Mouse (Mus musculus) G1E (cell line): ENCODE results near the gene Zfp579. TPM values are rescaled to one million over a fixed set of nuclear protein-coding genes. Genes with fewer than 3 reads are reported as not detected.

ENCODE experiments used
- ATAC-seq: 2 replicates; pipeline ENCODE4 v1.8.0; 2016; ENCODE audit warnings: mild to moderate bottlenecking; ENCODE audit not compliant: insufficient number of reproducible peaks, poor library complexity, low FRiP score, severe bottlenecking; ENCODE audit errors: extremely low read depth
- DNase-seq: peaks from one replicate; pipeline ENCODE4 v3.0.0; 2012; ENCODE audit warnings: low spot score
- H3K27me3 ChIP-seq: 2 replicates; pipeline ENCODE4 v1.6.1; 2012; ENCODE audit warnings: mild to moderate bottlenecking, low read length, inconsistent platforms; ENCODE audit not compliant: insufficient read depth
- H3K36me3 ChIP-seq: replicated peaks from 2 replicates; pipeline ENCODE3; 2012; ENCODE audit warnings: mild to moderate bottlenecking, inconsistent platforms
- H3K4me1 ChIP-seq: 2 replicates; pipeline ENCODE4 v1.6.1; 2012; ENCODE audit warnings: low read depth, low read length, inconsistent platforms, mixed read lengths; ENCODE audit not compliant: insufficient read depth
- H3K4me3 ChIP-seq: 2 replicates; pipeline ENCODE4 v1.5.1; 2012; ENCODE audit warnings: low read depth, mild to moderate bottlenecking, inconsistent platforms, low read length, moderate library complexity, mixed read lengths
- H3K9me3 ChIP-seq: replicated peaks from 2 replicates; pipeline ENCODE4 v1.6.1; 2012; ENCODE audit warnings: inconsistent platforms
- CTCF ChIP-seq: IDR thresholded peaks from 2 replicates; pipeline ENCODE4 v1.5.1; 2012; ENCODE audit warnings: low read depth, low read length, inconsistent platforms, mixed read lengths
- GATA1 ChIP-seq: IDR thresholded peaks from 2 replicates; pipeline ENCODE4 v1.6.1; 2012; ENCODE audit warnings: borderline replicate concordance, low read length, inconsistent platforms, mixed read lengths
- GATA2 ChIP-seq: IDR thresholded peaks from 2 replicates; pipeline ENCODE4 v1.6.1; 2012; ENCODE audit warnings: low read depth, low read length, inconsistent platforms, borderline replicate concordance
- POLR2AphosphoS5 ChIP-seq: IDR thresholded peaks from 2 replicates; pipeline ENCODE4 v1.6.1; 2012; ENCODE audit warnings: low read depth, low read length, inconsistent platforms; ENCODE audit not compliant: insufficient replicate concordance
- TAL1 ChIP-seq: conservative IDR thresholded peaks from 2 replicates; pipeline ENCODE4 v1.6.1; 2012; ENCODE audit warnings: low read depth, low read length, inconsistent platforms, mixed read lengths
- polyA plus RNA-seq: library from polyadenylated mRNA; stranded (reverse); fragments of >175 nt; gene quantifications from 2 replicates; pipeline ENCODE4 v1.2.3, GENCODE M21; 2012
- total RNA-seq, 2 experiments: library from RNA; stranded (forward) in 1 of 2; stranded (reverse) in 1 of 2; fragments of 200-1000 nt in 1 of 2; fragments of >200 nt in 1 of 2; fragmentation: Nextera tagmentation in 1 of 2; gene quantifications; 2 replicates each; pipeline ENCODE4 v1.2.3; 2014 to 2017

Zfp579 gene
- total and polyA plus RNA-seq, 3 experiments: 0.71 to 4.1 TPM; not detected in 1

GRCm38 (mm10) chr7:4953815-4954445 is 42.0 kb downstream of the Zfp579 start:
- no peaks in the 10 kb centered on the region for H3K36me3 ChIP-seq
- H3K4me3 ChIP-seq: no peak overlapping the region
- H3K27me3 ChIP-seq: peaks cover 11% of the 10 kb centered on the region
- H3K9me3 ChIP-seq: no peaks in the 10 kb centered on the region
- DNase-seq: no peak
- TF ChIP-seq GATA2 (no peak), POLR2AphosphoS5 (no peak), TAL1 (no peak), GATA1 (no peak), CTCF (no peak)
- H3K4me1 ChIP-seq: no peaks in the 10 kb centered on the region
- ATAC-seq: no peak

- no peak for TF ChIP-seq TAL1
- TF ChIP-seq POLR2AphosphoS5: no peak
- TF ChIP-seq CTCF: no peak
- TF ChIP-seq GATA2: no peak
- no peak for TF ChIP-seq GATA1
- H3K4me1 ChIP-seq: no peaks in the 10 kb centered on the region
- no peak overlapping the region for H3K4me3 ChIP-seq
- DNase-seq (no peak), ATAC-seq (no peak)
- H3K27me3 ChIP-seq: peaks cover 29% of the 10 kb centered on the region
- no peaks in the 10 kb centered on the region for H3K9me3 ChIP-seq
- no peaks in the 10 kb centered on the region for H3K36me3 ChIP-seq
Observed at GRCm38 (mm10) chr7:4950561-4951342, 45.2 kb downstream of the Zfp579 start.

DNA sequence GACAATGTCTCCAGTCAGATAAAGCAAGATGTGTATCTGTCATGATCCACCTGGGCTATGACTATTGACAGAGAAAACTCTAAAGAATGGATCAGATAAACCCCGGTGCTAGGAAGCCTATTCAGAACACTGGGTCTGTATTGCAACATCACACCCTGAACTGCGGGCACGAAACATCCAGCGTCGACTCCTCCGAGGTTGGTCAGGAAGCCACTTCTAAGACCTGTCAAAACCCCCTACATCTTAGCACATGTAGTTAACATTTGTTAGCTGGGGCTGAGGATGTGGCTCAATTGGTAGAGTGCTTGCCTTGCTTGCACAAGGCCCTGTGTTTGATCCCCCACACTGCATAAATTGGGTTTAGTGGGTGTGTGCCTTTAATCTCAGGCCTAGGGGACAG is 47.6 kb downstream of the Zfp579 start:
- H3K36me3 ChIP-seq: no peaks in the 10 kb centered on the region
- H3K27me3 ChIP-seq: peaks cover 34% of the 10 kb centered on the region
- no peak for TF ChIP-seq POLR2AphosphoS5
- ATAC-seq (no peak), DNase-seq (no peak)
- H3K4me3 ChIP-seq: no peak overlapping the region
- H3K4me1 ChIP-seq: peaks cover 2% of the 10 kb centered on the region
- no peaks in the 10 kb centered on the region for H3K9me3 ChIP-seq

DNA sequence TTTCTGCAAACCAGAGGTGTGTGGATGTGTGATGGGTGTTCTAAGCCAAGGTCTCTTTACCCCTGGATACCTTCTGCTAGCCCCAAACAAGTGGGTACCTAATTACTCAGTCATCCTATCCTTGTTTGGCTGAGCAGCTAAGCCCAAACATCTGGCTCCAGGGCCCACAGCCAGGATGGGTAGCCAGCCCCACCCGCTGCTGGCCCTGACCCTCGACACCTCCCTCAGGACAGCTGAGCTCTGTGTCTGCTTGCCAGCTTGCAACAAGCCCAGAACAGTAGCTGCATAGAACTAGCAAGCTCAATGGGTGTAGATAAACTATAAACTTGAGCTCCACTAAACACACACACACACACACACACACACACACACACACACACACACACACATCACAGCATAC is 48.1 kb downstream of the Zfp579 start:
- H3K27me3 ChIP-seq: peaks cover 34% of the 10 kb centered on the region
- ATAC-seq (no peak), DNase-seq (no peak)

DNA sequence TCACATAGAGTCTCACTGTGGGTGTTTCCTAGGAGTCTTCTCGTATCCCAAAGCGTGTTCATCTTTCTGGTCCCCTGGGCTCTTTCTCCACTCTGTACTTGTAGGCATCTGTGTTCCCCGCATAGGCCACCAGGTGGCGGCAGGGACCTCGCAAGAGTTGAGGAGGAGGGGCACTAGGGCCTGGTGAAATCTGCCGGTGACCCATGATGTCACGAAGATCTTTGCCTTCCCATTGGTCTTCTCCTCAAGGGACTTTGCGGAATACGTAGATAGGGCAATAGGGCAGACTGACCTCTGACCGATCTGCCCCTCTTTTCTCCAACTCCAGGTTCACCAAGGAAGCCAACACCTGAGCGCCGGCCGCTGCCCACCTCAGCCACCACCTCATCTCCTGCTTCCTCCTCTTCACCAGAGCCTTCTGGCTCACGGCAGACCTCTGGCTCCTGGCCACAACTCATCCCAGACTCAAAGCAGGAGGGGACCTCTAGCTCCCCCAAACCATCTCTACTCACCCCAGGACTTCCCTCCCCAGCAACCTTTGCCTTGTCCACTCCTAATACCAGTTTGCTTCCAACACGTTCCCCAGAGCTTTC is 52.6 kb downstream of the Zfp579 start:
- TF ChIP-seq TAL1: no peak
- TF ChIP-seq GATA1: no peak
- TF ChIP-seq CTCF: peak; percentile 50
- TF ChIP-seq POLR2AphosphoS5: no peak
- DNase-seq (peak; percentile 85), ATAC-seq (peak; percentile 90)
- Histone ChIP-seq H3K4me1 (peaks cover 14% of the 10 kb centered on the region), H3K4me3 (no peak overlapping the region), H3K27me3 (peaks cover 24% of the 10 kb centered on the region), H3K9me3 (no peaks in the 10 kb centered on the region), H3K36me3 (no peaks in the 10 kb centered on the region)

More for the DNA sequence above, 48.1 kb downstream of the Zfp579 start:
- Histone ChIP-seq H3K4me1 (peaks cover 5% of the 10 kb centered on the region), H3K9me3 (no peaks in the 10 kb centered on the region), H3K36me3 (no peaks in the 10 kb centered on the region), H3K4me3 (no peak overlapping the region)
- TF ChIP-seq TAL1: no peak
- TF ChIP-seq CTCF: no peak
- TF ChIP-seq GATA2: no peak
- TF ChIP-seq GATA1: no peak
- no peak for TF ChIP-seq POLR2AphosphoS5

GRCm38 (mm10) chr7:4942673-4943072 is 53.3 kb downstream of the Zfp579 start:
- TF ChIP-seq TAL1: no peak
- no peak for TF ChIP-seq GATA2
- TF ChIP-seq POLR2AphosphoS5: no peak
- TF ChIP-seq CTCF: no peak
- no peak for TF ChIP-seq GATA1
- Histone ChIP-seq H3K4me3 (no peak overlapping the region), H3K9me3 (no peaks in the 10 kb centered on the region), H3K27me3 (peaks cover 21% of the 10 kb centered on the region), H3K36me3 (no peaks in the 10 kb centered on the region), H3K4me1 (peaks cover 14% of the 10 kb centered on the region)
- DNase-seq (no peak), ATAC-seq (no peak)
